Mouse (Mus musculus): ENCODE results near the gene Top2a.

The Top2a gene

GRCm38 (mm10) chr11:99023500-99024467 lies at the start of gene Top2a:
Gene Top2a (minus strand): TSS chr11:99024189.
- peak; percentile 91 to 100 for DNase-seq (ENCODE audit: inconsistent age in 2 of 2, low spot score in 1 of 2)

DNA sequence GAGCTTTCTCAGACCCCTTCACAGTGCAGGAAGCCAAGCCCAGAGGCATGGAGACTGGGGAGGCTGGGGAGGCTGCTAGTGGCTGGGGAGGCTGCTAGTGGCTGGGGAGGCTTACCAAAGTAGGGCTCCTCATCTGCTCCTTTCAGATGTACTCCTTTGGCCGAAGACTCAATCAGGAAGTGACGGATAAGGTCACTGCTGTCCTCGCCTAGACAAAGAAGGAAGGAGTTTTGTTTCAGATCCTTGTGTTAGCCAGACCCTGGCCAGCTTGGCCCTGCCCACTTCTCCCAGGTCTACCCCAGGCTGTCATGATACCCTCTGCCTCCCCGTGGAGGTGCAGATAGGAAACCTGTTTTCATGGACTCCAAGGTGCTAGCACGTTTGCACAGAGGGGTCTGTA lies 49.8 kb upstream of the Top2a start:
- DNase-seq (ENCODE audit: inconsistent age in 2 of 2, low spot score in 1 of 2) = no peak

- no peak for DNase-seq (ENCODE audit: inconsistent age in 2 of 2, low spot score in 1 of 2)
Measured at GRCm38 (mm10) chr11:99071866-99072265, 47.9 kb upstream of the Top2a start.

DNA sequence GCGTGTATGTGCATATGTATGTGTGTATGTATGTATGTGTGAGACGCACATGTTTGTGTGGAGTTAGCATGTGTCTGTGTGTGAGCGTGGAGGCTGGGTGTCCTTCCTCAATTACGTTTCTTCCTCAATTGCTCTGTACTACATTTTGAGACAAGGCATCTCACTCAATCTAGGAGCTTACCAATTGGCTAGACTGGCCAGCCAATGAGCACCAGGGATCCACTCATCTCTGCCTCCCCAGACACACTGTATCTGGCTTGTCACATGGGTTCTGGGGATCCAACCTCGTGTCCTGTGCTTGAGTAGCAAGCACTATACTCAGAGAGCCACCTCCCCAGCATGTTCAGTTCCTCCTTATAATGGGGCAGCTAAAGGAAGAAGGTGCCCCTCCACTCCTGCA lies 44.5 kb upstream of the Top2a start:
- DNase-seq (ENCODE audit: inconsistent age in 2 of 2, low spot score in 1 of 2) = no peak

- no peak for DNase-seq (ENCODE audit: inconsistent age in 2 of 2, low spot score in 1 of 2)
Measured at GRCm38 (mm10) chr11:99067591-99067990, 43.6 kb upstream of the Top2a start.

DNA sequence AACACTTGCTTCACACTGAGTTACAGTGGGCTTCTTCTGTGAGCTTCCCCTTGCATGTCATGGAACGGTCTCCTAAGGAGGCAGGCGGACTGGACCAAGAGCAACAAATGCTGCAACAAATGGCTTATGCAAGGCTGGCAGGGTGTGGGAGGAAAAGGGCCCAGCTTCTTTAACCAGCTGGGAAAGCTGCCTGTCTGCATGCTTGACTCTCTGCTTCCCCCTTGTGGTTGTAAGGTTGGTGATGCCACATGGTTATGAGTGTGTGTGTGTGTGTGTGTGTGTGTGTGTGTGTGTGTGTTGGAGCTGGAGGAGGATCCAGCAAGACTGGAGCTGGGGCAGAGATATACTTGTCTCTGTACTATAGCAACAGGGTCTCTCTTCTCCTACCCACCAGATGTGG lies 42.0 kb upstream of the Top2a start:
- DNase-seq (ENCODE audit: inconsistent age in 2 of 2, low spot score in 1 of 2) = peak; percentile 81 to 96

- no peak for DNase-seq (ENCODE audit: inconsistent age in 2 of 2, low spot score in 1 of 2)
Measured at GRCm38 (mm10) chr11:99065353-99065752, 41.4 kb upstream of the Top2a start.

DNA sequence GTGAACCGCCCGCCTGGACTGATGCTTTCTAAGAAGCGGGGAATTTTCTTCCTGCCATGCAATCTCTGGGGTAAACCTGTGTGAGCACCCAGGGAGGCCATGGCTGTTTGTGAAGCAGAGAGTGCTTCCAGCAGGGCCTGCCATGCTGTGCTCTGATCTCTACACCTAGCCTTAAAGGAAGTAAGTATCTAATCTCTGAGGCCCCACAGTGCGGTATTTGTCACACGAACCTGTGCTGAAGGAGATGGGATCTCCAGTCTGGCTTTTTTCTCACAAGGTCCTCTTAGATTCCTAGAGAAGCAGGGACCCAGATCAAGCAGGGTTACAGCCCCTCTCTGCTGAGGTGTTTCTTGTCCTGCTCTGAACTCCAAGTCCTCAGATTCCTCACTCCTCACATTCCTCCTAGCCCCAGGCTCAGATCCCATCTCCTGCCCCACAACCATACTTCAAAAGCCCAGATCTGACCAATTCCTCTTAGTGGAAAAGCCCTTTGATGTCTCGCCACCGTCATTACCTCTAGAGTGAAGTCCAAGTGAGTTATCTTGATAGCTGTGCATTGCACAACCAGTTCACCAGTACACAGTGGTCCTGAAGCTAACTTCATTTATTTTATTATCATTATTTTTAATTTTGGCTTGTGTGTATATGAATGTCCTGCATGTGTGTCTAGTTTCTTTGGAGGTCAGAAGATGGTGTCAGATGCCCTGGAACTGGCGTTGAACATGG lies 39.6 kb upstream of the Top2a start:
- DNase-seq (ENCODE audit: inconsistent age in 2 of 2, low spot score in 1 of 2) = no peak

DNA sequence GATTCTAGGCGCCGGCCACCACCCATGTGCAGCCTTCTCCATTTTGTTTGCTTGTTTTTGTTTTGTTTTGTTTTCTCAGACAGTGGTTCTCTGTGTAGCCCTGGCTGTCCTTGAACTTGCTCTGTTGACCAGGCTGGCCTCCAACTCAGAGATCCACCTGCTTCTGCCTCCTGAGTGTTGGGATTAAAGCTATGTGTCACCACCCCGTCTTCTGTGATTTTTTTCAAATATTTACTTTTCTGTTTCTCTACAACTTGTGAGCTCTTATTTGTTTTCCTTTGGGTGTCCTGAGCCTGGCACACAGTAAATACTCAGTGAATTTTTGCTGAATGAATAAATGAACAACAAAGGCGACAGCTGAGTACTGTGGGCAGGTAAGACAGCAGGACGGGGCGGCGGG lies 38.7 kb upstream of the Top2a start:
- no peak for DNase-seq (ENCODE audit: inconsistent age in 2 of 2, low spot score in 1 of 2)

DNA sequence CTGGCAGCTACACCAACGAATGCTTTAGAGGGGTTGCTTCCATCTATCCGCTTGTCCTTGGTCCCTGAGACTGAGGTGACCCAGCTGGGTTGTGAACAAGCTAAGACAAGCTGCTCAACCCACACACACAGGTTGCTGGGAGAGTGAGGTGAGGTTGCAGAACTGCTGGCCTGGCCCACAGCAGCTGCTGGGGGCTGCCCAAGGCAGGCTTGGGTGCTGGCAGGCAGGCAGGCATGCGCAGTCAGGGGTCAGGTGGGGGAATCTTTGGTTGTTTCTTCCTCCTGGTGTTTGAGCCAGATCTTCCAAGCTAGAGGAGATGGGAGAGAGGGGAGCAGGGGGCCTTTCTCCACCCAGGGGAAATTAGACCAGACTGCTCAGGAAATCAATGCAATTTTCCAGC lies 36.4 kb upstream of the Top2a start:
- peak in 1 of 2 experiments; percentile 43 for DNase-seq (ENCODE audit: inconsistent age in 2 of 2, low spot score in 1 of 2)

- no peak for DNase-seq (ENCODE audit: inconsistent age in 2 of 2, low spot score in 1 of 2)
Measured at GRCm38 (mm10) chr11:99055571-99056452, 31.8 kb upstream of the Top2a start.

DNA sequence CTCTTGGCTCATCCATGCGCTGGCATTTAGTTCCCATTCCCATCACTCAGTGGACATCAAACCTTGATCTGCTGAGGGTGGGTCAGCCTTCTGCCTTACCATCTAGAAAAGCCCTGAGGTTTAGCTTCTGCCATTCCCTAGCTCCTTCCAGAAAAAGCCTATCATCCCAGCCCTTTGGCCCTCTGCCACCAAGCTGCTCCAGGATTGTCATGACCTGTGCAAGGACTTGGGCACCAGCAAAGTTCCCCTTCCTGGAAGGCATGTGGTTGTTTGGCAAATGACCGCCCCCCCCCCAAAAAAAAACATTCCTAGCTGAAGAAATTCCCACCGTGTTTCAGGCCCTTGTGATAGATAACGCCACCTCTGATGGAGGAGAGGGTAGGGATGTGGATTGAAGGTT lies 31.2 kb upstream of the Top2a start:
- no peak for DNase-seq (ENCODE audit: inconsistent age in 2 of 2, low spot score in 1 of 2)

DNA sequence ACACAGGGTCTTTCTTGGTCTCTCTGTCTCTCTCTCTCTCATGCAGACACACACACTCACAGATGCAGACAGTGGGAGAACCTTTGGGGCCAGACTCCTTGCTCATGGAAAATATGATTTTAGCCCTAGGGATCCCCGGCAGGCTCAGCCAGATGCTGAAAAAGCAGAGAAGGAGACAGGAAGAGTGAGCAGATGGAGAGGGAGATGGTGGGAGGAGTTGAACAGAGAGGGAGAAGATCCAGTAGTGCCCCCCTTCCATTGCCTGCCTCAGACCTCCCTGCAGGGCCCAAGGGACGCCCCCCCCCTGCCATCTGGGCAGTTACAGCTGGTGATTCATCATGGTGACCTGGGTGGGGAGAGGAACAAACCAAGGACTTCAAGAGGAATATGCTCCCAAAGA lies 23.7 kb upstream of the Top2a start:
- peak in 1 of 2 experiments; percentile 59 for DNase-seq (ENCODE audit: inconsistent age in 2 of 2, low spot score in 1 of 2)

DNA sequence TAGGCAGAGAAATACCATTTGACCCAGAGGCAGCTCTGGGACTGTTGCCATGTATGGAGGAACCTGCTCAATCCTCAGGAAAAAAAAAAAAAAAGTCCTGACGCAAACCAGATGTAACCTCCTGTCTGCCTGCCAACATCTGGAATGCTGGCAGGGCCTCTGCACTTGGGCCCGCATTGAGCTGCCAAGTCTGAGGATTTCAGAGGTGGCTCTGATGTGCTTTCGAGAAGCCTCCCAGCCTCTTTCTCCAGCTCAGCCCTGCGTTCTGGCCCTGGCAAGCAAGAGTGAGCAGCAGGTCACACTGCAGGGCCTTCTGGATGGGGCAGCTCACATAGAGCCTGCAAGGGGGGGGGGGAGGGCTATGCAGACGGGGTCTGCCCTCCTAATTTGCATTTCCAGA lies 23.1 kb upstream of the Top2a start:
- peak; percentile 50 to 84 for DNase-seq (ENCODE audit: inconsistent age in 2 of 2, low spot score in 1 of 2)

DNA sequence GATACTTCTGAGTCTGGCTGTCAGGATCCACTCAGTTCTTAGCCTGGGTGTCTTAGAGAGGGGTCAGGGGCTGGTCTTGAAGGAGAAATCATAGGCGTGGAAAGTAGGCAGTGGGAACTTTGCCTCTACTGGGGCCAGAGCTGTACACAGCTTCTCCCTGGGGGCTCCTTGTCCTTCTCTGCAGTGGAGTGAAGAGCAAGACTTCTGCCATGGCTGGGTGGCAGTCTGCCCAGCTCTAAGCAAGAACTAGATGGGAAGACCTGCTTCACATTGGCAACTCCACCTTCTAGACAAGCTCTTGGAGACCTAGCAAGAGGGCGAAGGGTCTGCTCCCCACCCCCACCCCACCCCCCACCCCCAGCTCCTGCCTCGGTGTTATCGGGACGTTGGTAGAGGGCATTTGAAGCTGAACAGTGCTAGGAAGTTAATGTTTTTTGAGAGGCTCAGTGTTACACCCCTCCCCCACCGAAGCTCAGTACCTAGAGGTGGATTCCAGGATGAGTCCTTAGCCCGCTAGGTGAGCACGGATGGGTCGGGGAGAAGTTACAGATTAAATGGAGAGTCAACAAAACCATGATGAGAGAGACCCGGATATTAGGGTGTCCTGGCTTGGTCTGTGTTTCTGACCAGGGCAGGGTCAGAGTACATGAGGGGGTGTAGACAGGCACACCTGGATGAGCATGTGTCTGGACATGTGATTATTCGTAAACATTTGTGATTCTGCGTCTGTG lies 21.3 kb upstream of the Top2a start:
- DNase-seq (ENCODE audit: inconsistent age in 2 of 2, low spot score in 1 of 2) = peak in 1 of 2 experiments; percentile 50

DNA sequence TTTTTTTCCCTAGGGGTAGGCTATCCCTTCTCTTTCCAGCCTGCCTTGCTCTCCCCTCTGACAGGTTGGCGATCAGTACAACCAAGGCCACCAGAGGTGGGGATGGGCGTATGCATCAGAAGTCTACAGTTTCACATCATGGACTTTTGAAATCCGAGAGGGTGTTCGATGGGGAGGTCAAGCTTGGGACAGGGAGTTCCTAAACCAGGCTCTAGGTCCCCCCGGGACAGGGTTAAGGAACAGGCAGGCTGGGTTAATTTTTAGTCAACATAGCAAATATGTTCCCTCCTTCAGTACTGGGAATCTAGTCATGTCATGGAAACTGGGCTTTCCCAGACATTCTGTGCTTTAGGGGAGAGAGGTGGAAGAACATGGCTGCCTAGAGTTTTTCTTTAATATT lies 20.3 kb upstream of the Top2a start:
- DNase-seq (ENCODE audit: inconsistent age in 2 of 2, low spot score in 1 of 2) = no peak

DNA sequence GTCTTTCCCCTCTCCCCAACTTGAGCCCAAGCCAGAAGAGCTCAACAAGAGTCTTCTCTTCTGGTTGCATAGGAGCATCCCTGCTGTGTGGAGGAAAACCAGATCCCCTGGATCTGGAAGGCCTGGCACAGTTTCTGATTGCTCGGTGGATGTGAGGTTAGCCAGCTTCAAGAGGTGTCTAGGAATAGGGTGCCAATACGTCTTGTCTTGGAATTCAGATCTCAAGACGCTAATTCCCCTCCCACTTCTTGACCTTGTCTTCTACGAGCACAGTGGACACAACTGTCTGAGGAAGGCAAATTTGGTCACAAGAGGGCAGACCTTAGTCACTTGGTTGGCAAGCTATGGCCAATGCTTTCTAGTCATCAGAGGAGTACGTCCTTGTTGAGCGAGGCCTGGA lies 19.6 kb upstream of the Top2a start:
- DNase-seq (ENCODE audit: inconsistent age in 2 of 2, low spot score in 1 of 2) = peak in 1 of 2 experiments; percentile 50

DNA sequence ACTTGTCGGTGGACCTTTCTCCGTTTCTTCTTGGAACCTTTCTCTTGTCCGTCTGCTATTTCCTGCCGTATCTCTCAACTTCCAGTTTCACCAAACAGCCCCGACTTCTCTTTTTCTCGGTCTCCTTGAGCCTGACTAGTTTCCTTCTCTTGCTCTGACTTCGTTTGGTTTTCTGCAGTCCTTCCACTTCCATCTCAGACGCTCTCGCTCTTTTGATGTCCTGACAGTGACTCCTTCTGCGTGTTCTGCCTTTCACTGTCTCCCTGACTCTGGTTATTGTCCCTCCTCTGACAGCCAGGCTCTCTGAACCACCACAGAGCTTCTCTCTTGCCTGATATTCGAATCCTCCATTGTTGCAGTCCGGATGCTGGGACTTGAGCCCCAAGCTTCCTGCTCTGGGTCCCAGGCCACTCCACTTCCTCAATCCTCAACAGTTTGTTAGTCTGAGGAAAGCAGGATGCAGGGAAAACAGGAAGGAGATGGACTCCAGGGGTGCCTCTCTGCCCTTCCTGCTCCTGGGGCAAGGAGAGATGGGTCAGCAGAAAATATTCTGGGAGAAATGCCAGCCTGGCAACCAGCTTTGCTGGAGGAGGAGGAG lies 18.9 kb upstream of the Top2a start:
- DNase-seq (ENCODE audit: inconsistent age in 2 of 2, low spot score in 1 of 2) = peak; percentile 40 to 73

- DNase-seq (ENCODE audit: inconsistent age in 2 of 2, low spot score in 1 of 2) = no peak
Measured at GRCm38 (mm10) chr11:99041841-99042780, 18.1 kb upstream of the Top2a start.
